Mouse (Mus musculus) testis, adult 2 months (tissue): ENCODE results near the gene N6amt1.

Experiments used
- CTCF ChIP-seq: fragments of 200-500 bp; IDR thresholded peaks from 2 replicates; pipeline ENCODE4 v1.5.1; 2012; ENCODE audit warnings: low read depth, mild to moderate bottlenecking, inconsistent platforms, low read length, moderate library complexity; ENCODE audit not compliant: control insufficient read depth, insufficient read depth, insufficient replicate concordance
- POLR2A ChIP-seq: fragments of 200-500 bp; IDR thresholded peaks from 2 replicates; pipeline ENCODE4 v1.6.1; 2012; ENCODE audit warnings: low read depth, mild to moderate bottlenecking, inconsistent platforms, low read length, moderate library complexity; ENCODE audit not compliant: control insufficient read depth

DNA sequence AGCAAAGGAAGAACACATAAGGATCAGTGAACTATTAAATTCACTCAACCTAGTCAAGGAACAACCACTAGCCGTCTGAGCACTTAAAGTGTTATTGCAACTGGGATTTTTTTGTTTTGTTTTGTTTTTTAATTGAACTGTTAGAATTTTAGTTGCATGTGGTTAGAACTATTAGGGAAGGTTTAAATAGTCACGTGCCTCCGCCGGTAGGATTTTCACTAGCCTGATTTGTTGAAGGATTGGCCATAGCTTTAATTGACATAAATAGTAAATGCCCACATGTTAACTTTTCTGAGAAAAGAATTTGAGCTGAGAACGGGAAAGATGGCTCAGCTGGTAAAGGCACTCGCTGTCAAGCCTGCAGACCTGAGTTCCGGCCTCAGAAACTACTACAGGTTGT lies 763 bp downstream of the N6amt1 start:
- TF ChIP-seq POLR2A (no peak), CTCF (no peak)
